Comparison of ENCODE assay signal across 12 mouse cellular contexts in the genomic region with DNA sequence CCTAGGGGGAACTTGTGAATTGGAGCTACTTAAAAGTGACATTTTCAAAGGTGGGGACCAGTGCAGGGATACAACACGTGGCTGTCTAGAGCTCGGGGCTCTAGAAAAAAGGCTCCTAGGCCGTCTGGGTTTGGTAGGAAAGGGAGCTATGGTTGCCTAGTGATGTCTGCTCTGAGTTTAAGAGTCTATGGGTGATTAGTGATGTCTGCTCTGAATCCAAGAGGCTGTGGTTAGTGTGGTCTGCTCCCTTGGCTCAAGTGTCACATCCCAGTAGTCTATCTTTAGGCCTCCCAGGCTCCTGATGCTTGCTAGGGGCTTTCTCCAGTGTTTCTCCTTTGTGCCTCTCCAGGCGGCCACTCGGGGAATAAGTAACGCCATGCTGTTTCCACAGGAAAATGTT. TPM values are rescaled to one million over a fixed set of nuclear protein-coding genes. Genes with fewer than 3 reads are reported as not detected.
DNase-seq lines count a peak whose midpoint lies in the region; ATAC-seq and TF ChIP-seq lines count a peak whose summit lies in the region.
"Had no signal": no experiment of that assay in that cellular context is flagged by ENCODE, and none has a peak within 500 bp of the region (broad histone marks: within the 10 kb centered on the region; RNA-seq: fewer than 3 reads in every experiment).

No protein-coding gene starts in this region.

- H3K9ac ChIP-seq in hindbrain, embryonic 13.5 days = no peak overlapping the region
- H3K9ac ChIP-seq: lung, embryonic 15.5 days had no signal

- 71% methylated on average over 6 of the region's 6 CpGs for WGBS in hindbrain, embryonic 13.5 days

- no peaks in the 10 kb centered on the region for H3K9me3 ChIP-seq in hindbrain, embryonic 13.5 days
- H3K9me3 ChIP-seq: lung, embryonic 15.5 days had no signal

- peaks cover 73% of the 10 kb centered on the region for H3K4me1 ChIP-seq in brown adipose tissue, adult 24 weeks (ENCODE audit: control insufficient read depth, insufficient read depth, insufficient read length, low read length)
- peaks cover 13% of the 10 kb centered on the region for H3K4me1 ChIP-seq in hindbrain, embryonic 13.5 days (replicated peaks)

- H3K36me3 ChIP-seq in hindbrain, embryonic 13.5 days = no peaks in the 10 kb centered on the region
- H3K36me3 ChIP-seq: lung, embryonic 15.5 days had no signal

- intact Hi-C loops in gastrocnemius, adult 2 months (cut with DNase I) = no loop called here
- intact Hi-C loops in gastrocnemius, postnatal 36 days (cut with DNase I) = no loop called here
- intact Hi-C loops in left cerebral cortex, adult 2 months (cut with DNase I) = no loop called here
- intact Hi-C loops in left cerebral cortex, postnatal 14 days (cut with DNase I) = no loop called here

- TF ChIP-seq CTCF in gastrocnemius, adult 2 months (IDR thresholded peaks at IDR 0.05) = no peak
- TF ChIP-seq CTCF in left cerebral cortex, adult 2 months (IDR thresholded peaks at IDR 0.05) = no peak

- ATAC-seq in hindbrain, embryonic 13.5 days (ENCODE audit: low FRiP score) = no peak
- no peak for ATAC-seq in megakaryocyte progenitor cell, adult 5-6 weeks (replicated peaks; ENCODE audit: poor library complexity)

- no peaks in the 10 kb centered on the region for H3K27me3 ChIP-seq in hindbrain, embryonic 13.5 days
- H3K27me3 ChIP-seq: lung, embryonic 15.5 days had no signal

- H3K4me2 ChIP-seq in hindbrain, embryonic 13.5 days = no peak overlapping the region
- H3K4me2 ChIP-seq: lung, embryonic 15.5 days had no signal

- peak overlapping the region; percentile 8; the same call in 1 of the 2 replicates for H3K27ac ChIP-seq in gastrocnemius, adult 2 months
- peak overlapping the region; percentile 47 for H3K27ac ChIP-seq in left cerebral cortex, adult 2 months
- H3K27ac ChIP-seq in brown adipose tissue, adult 24 weeks (replicated peaks; ENCODE audit: low read depth, low read length) = 0 out of 2 replicates have a peak overlapping the region, but pooled peaks have one; percentile 13
- 0 out of 2 replicates have a peak overlapping the region, but pooled peaks have one; percentile 31 for H3K27ac ChIP-seq in hindbrain, embryonic 13.5 days
- H3K27ac ChIP-seq: lung, embryonic 15.5 days had no signal

- peak; percentile 7 for DNase-seq in gastrocnemius, adult 2 months
- DNase-seq in gastrocnemius, postnatal 36 days = no peak
- no peak for DNase-seq in left cerebral cortex, adult 2 months (ENCODE audit: extremely low spot score in 1 of 2, low spot score in 2 of 2)
- DNase-seq in left cerebral cortex, postnatal 14 days (ENCODE audit: low spot score in 2 of 2) = no peak
- DNase-seq in cerebellum, adult 8-10 months = no peak
- DNase-seq: B cell, adult 2 months; thymus, adult 2 months had no signal

- no peak overlapping the region for H3K4me3 ChIP-seq in gastrocnemius, adult 2 months
- H3K4me3 ChIP-seq in left cerebral cortex, adult 2 months = no peak overlapping the region
- no peak overlapping the region for H3K4me3 ChIP-seq in brown adipose tissue, adult 24 weeks (ENCODE audit: insufficient read depth, low read depth, low read length)
- H3K4me3 ChIP-seq in hindbrain, embryonic 13.5 days = no peak overlapping the region
- H3K4me3 ChIP-seq: lung, embryonic 15.5 days had no signal

RNA-seq across cellular contexts. Expression of a gene that starts 29.4 kb away (rescaled TPM):
- total RNA-seq in gastrocnemius, adult 2 months (2021) = 10 to 100 TPM; 22.5 to 46.8 TPM
- total RNA-seq in gastrocnemius, postnatal 36 days (2021) = 10 to 100 TPM; 36.6 to 37.6 TPM
- 100 to 1,000 TPM; 185 to 189 TPM for total RNA-seq in left cerebral cortex, adult 2 months (2021)
- 100 to 1,000 TPM; 152 to 153 TPM for total RNA-seq in left cerebral cortex, postnatal 14 days (2021)
- polyA plus RNA-seq in brown adipose tissue, adult 24 weeks (2012; ENCODE audit: insufficient read depth, insufficient read length, missing spikeins) = 257 and 493 TPM in 2 replicates
- polyA plus RNA-seq in hindbrain, embryonic 13.5 days (2015; fragmentation: Nextera tagmentation; extraction: Ambion mirVana) = 19.7 and 21.3 TPM in 2 replicates
- total RNA-seq in megakaryocyte progenitor cell, adult 5-6 weeks (2015) = 1.7 and 1.9 TPM in 2 replicates
- 1.6 and 2.7 TPM in 2 replicates for total RNA-seq in megakaryocyte progenitor cell, adult 5-6 weeks (2017)
- total RNA-seq: MEL had no signal

Comparison
In these comparisons a context has a peak if more than half of its experiments do, and no peak if none do; other contexts are left out.
1. RNA of a gene that starts 29.4 kb away (total RNA-seq): 185 to 189 TPM in left cerebral cortex, adult 2 months, 152 to 153 TPM in left cerebral cortex, postnatal 14 days, 22.5 to 46.8 TPM in gastrocnemius, adult 2 months and 36.6 to 37.6 TPM in gastrocnemius, postnatal 36 days; 1.6 to 2.7 TPM in megakaryocyte progenitor cell, adult 5-6 weeks; every median in the first group is over 4 times any median in the second.
2. Peak in every context shown above with its lines, with median percentiles within 50 percentile points of each other: H3K27ac ChIP-seq.